Mouse (Mus musculus) lung, embryonic 16.5 days (tissue): ENCODE data around the gene Mitf. TPM values are rescaled to one million over a fixed set of nuclear protein-coding genes. Genes with fewer than 3 reads are reported as not detected.

Source experiments
- ATAC-seq: fragments of 200-750 bp; cut with Nextera tagmentation; 2 replicates; pipeline ENCODE4 v1.8.0; 2017; ENCODE audit warnings: low read depth, mild to moderate bottlenecking, moderate library complexity
- H3K27ac ChIP-seq: fragments of 300-500 bp; sonication (generic); 2 replicates; pipeline ENCODE4 v1.5.1; 2014; ENCODE audit warnings: mild to moderate bottlenecking, control low read depth, low read length
- H3K27me3 ChIP-seq: fragments of 300-500 bp; sonication (generic); 2 replicates; pipeline ENCODE4 v1.6.1; 2014; ENCODE audit warnings: low read depth, low read length, mixed read lengths; ENCODE audit not compliant: control insufficient read depth, insufficient read depth
- H3K36me3 ChIP-seq: fragments of 300-500 bp; sonication (generic); 2 replicates; pipeline ENCODE4 v1.6.1; 2014; ENCODE audit warnings: low read length; ENCODE audit not compliant: control insufficient read depth, insufficient read depth
- H3K4me1 ChIP-seq: fragments of 300-500 bp; sonication (generic); replicated peaks from 2 replicates; pipeline ENCODE4 v1.6.1; 2014; ENCODE audit warnings: low read length, mixed read lengths; ENCODE audit not compliant: control insufficient read depth, insufficient read depth
- H3K4me2 ChIP-seq: fragments of 300-500 bp; sonication (generic); 2 replicates; pipeline ENCODE4 v1.6.1; 2014; ENCODE audit warnings: low read depth, low read length, control low read depth
- H3K4me3 ChIP-seq: fragments of 300-500 bp; sonication (generic); 2 replicates; pipeline ENCODE4 v1.5.1; 2014; ENCODE audit warnings: mild to moderate bottlenecking, low read length, control low read depth
- H3K9ac ChIP-seq: fragments of 300-500 bp; sonication (generic); 2 replicates; pipeline ENCODE4 v1.6.1; 2014; ENCODE audit warnings: low read length, control low read depth
- H3K9me3 ChIP-seq: fragments of 300-500 bp; sonication (generic); 2 replicates; pipeline ENCODE4 v1.6.1; 2016; ENCODE audit warnings: low read length; ENCODE audit not compliant: control insufficient read depth
- WGBS: fragments of 180-500 bp; shearing (Covaris S2); extraction: QIAGEN DNeasy Blood & Tissue Kit; methylation state at CpG from one replicate; pipeline ENCODE4 v1.1.7; 2014; 5-methylcytosine and 5-hydroxymethylcytosine counted together
- polyA plus RNA-seq: library from polyadenylated mRNA; unstranded; fragments of >200 nt; fragmentation: Nextera tagmentation; extraction: Ambion mirVana; gene quantifications from 2 replicates; pipeline ENCODE4 v1.2.1, GENCODE M21; 2015

Gene Mitf
- polyA plus RNA-seq, 1 experiment from 2014 or later: 2.3 TPM

- no peak for ATAC-seq
- H3K27me3 ChIP-seq: no peaks in the 10 kb centered on the region
- no peak overlapping the region for H3K27ac ChIP-seq
- no peak overlapping the region for H3K4me2 ChIP-seq
- H3K9ac ChIP-seq: no peak overlapping the region
- WGBS: 81% methylated on average over 8 of the region's 8 CpGs
- no peak overlapping the region for H3K4me3 ChIP-seq
- H3K9me3 ChIP-seq: no peaks in the 10 kb centered on the region
- no peaks in the 10 kb centered on the region; the same call in 1 of the 2 replicates for H3K4me1 ChIP-seq
- H3K36me3 ChIP-seq: no peaks in the 10 kb centered on the region
These were observed 107.9 kb downstream of the Mitf start for GRCm38 (mm10) chr6:97914768-97915167.

DNA sequence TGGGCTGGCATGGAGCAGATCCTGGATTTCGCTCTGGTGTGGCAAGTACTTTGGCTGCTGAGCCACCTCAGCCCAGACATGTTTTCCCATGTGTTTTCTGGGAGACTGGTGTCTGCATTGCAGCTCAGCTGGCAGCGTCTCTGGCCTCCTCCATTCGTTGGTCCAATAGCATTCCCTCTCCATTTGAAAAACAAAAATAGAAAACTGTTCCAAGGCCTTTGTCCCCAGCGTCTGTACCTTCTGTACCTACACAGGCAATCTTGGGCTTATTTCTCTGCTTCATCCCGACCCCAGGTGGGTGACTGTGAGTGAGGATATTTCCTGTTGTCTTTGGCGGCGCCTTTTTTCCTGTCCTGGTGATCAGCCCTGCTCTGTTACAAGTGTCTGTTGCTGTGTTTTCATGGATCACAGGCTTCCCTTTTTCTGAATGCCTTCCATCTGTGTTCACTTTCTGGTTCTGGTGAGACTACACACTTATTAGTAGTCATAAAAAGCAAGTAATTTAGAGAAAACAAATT, 109.6 kb downstream of the Mitf start:
- no peak overlapping the region for H3K9ac ChIP-seq
- WGBS: 79% methylated on average over 7 of the region's 7 CpGs
- no peak for ATAC-seq
- H3K27ac ChIP-seq: no peak overlapping the region
- H3K27me3 ChIP-seq: no peaks in the 10 kb centered on the region
- H3K4me2 ChIP-seq: no peak overlapping the region
- no peak overlapping the region for H3K4me3 ChIP-seq
- H3K9me3 ChIP-seq: no peaks in the 10 kb centered on the region
- no peaks in the 10 kb centered on the region for H3K36me3 ChIP-seq
- no peaks in the 10 kb centered on the region; the same call in 1 of the 2 replicates for H3K4me1 ChIP-seq

DNA sequence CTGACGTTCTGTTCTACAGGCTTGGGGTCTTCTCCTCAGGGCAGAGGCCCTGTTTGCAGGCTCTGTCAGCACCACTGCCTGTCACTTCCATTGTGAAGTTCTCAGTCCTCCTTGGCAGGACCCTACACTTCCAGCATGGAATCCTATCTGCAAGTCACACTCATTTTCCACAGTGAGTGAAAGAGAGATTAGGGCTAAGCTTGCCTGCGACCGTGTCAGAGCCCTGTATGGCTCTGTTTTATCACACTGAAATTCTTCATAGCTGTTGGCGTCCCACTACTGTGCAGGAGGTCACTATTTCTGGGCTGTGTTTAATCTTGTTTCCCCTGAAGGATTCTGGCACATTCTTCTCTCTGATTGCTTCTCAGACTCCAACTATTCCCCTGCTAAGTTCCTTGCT, 111.2 kb downstream of the Mitf start:
- no peaks in the 10 kb centered on the region for H3K36me3 ChIP-seq
- no peaks in the 10 kb centered on the region for H3K27me3 ChIP-seq
- no peaks in the 10 kb centered on the region for H3K9me3 ChIP-seq
- WGBS: 28% methylated on average over 4 of the region's 4 CpGs
- H3K4me2 ChIP-seq: no peak overlapping the region
- ATAC-seq: 0 out of 2 replicates have a peak, but pooled peaks have one; percentile 45
- H3K27ac ChIP-seq: peak overlapping the region; percentile 47; the same call in 1 of the 2 replicates
- no peak overlapping the region for H3K9ac ChIP-seq
- no peak overlapping the region for H3K4me3 ChIP-seq
- no peaks in the 10 kb centered on the region; the same call in 1 of the 2 replicates for H3K4me1 ChIP-seq

GRCm38 (mm10) chr6:97918481-97918880, 111.6 kb downstream of the Mitf start:
- Histone ChIP-seq H3K9me3 (no peaks in the 10 kb centered on the region), H3K4me1 (no peaks in the 10 kb centered on the region; the same call in 1 of the 2 replicates), H3K36me3 (no peaks in the 10 kb centered on the region), H3K27ac (peak overlapping the region; percentile 47; the same call in 1 of the 2 replicates), H3K4me2 (no peak overlapping the region), H3K9ac (no peak overlapping the region), H3K27me3 (no peaks in the 10 kb centered on the region), H3K4me3 (no peak overlapping the region)
- WGBS: 51% methylated on average over 7 of the region's 7 CpGs
- ATAC-seq: no peak

DNA sequence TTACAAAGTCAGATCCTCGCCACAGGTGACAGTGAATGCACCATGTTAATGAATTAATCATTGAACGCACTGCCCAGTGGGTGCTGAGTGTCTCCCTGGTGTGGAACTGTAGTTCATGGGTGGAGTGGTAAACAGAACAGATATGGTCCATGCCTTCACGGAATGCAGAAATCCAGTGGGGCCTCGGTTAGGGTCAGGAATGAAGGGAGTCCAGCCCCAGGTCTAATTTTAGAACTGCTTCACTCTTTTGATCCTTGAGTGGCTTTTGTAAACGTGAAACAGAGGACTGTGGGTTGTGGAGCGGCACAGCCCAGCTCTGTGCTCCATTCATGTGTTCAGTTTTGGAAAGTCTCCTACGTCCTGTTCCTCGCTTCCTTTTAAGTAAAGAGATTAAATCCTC, 112.4 kb downstream of the Mitf start:
- Histone ChIP-seq H3K27me3 (no peaks in the 10 kb centered on the region), H3K36me3 (no peaks in the 10 kb centered on the region), H3K4me3 (no peak overlapping the region), H3K4me2 (peak overlapping the region; percentile 22; the same call in 1 of the 2 replicates), H3K4me1 (no peaks in the 10 kb centered on the region; the same call in 1 of the 2 replicates), H3K27ac (0 out of 2 replicates have a peak overlapping the region, but pooled peaks have one; percentile 7), H3K9ac (no peak overlapping the region), H3K9me3 (no peaks in the 10 kb centered on the region)
- peak; percentile 60 for ATAC-seq
- 33% methylated on average over 8 of the region's 8 CpGs for WGBS

- Histone ChIP-seq H3K36me3 (no peaks in the 10 kb centered on the region), H3K27me3 (no peaks in the 10 kb centered on the region), H3K4me1 (no peaks in the 10 kb centered on the region; the same call in 1 of the 2 replicates), H3K9me3 (no peaks in the 10 kb centered on the region), H3K27ac (no peak overlapping the region), H3K4me2 (no peak overlapping the region), H3K4me3 (no peak overlapping the region), H3K9ac (no peak overlapping the region)
- 75% methylated on average over 6 of the region's 6 CpGs for WGBS
- ATAC-seq: no peak
These were observed 114.7 kb downstream of the Mitf start for GRCm38 (mm10) chr6:97921591-97921990.

GRCm38 (mm10) chr6:97924221-97924620, 117.4 kb downstream of the Mitf start:
- H3K4me2 ChIP-seq: no peak overlapping the region
- 85% methylated on average over 3 of the region's 3 CpGs for WGBS
- H3K9me3 ChIP-seq: no peaks in the 10 kb centered on the region
- H3K27ac ChIP-seq: no peak overlapping the region
- no peaks in the 10 kb centered on the region; the same call in 1 of the 2 replicates for H3K4me1 ChIP-seq
- H3K4me3 ChIP-seq: no peak overlapping the region
- H3K27me3 ChIP-seq: no peaks in the 10 kb centered on the region
- H3K9ac ChIP-seq: no peak overlapping the region
- no peak for ATAC-seq
- H3K36me3 ChIP-seq: no peaks in the 10 kb centered on the region

DNA sequence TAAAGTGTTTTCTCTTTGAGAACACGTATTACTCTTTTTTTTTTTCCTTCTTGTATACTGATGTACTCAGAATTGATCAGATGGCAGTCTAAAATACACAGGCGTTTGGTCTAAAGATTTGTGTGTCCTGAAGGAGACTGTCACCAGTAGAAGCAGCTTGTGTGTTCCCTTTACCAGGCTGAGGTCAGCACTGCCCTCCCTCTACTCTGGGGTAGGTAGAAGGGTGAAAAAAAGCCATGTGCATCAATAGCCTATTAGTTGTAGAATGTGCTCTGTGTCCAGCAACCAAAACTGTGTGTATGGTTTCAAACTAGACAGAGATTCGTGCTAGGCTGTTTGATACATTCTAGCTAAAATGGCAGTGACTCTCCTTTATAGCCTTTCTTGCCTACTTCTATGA, 122.2 kb downstream of the Mitf start:
- 63% methylated on average over 3 of the region's 3 CpGs for WGBS
- no peak for ATAC-seq
- H3K4me3 ChIP-seq: no peak overlapping the region

GRCm38 (mm10) chr6:97929466-97929865, 122.6 kb downstream of the Mitf start:
- 31% methylated on average over 7 of the region's 7 CpGs for WGBS
- Histone ChIP-seq H3K9me3 (no peaks in the 10 kb centered on the region), H3K4me2 (peak overlapping the region; percentile 25), H3K9ac (peak overlapping the region; percentile 10; the same call in 1 of the 2 replicates), H3K27ac (peak overlapping the region; percentile 24; the same call in 1 of the 2 replicates), H3K27me3 (no peaks in the 10 kb centered on the region), H3K36me3 (no peaks in the 10 kb centered on the region), H3K4me1 (no peaks in the 10 kb centered on the region), H3K4me3 (0 out of 2 replicates have a peak overlapping the region, but pooled peaks have one; percentile 8)
- peak; percentile 70; the same call in 1 of the 2 replicates for ATAC-seq

More for the DNA sequence above, 122.2 kb downstream of the Mitf start:
- H3K27me3 ChIP-seq: no peaks in the 10 kb centered on the region
- H3K4me1 ChIP-seq: no peaks in the 10 kb centered on the region
- H3K36me3 ChIP-seq: no peaks in the 10 kb centered on the region
- H3K9me3 ChIP-seq: no peaks in the 10 kb centered on the region
- H3K27ac ChIP-seq: no peak overlapping the region
- H3K4me2 ChIP-seq: peak overlapping the region; percentile 25; the same call in 1 of the 2 replicates
- H3K9ac ChIP-seq: no peak overlapping the region
